Mouse (Mus musculus) left cerebral cortex, adult 18-20 months (tissue): Measurements from ENCODE around the gene Aspm. TPM values are rescaled to one million over a fixed set of nuclear protein-coding genes. Genes with fewer than 3 reads are reported as not detected.
A peak's percentile ranks its signal among the peaks of the same experiment; 100 is the strongest.
"Not testable (repeated sequence)": the region's sequence is repeated elsewhere in the genome, so short reads cannot be mapped to it uniquely, and the experiment has no call there.

Experiments used
- DNase-seq, 2 experiments: peaks; one replicate each; pipeline ENCODE4 v3.0.0; 2021 to 2022; ENCODE audit warnings: low spot score in 2 of 2, mixed read lengths in 1 of 2
- long read RNA-seq, 2 experiments: library from polyadenylated mRNA; stranded (forward); transcript quantifications; one replicate each; pipeline ENCODE4 v2.0.0; 2021
- total RNA-seq, 2 experiments: library from RNA; stranded (reverse); gene quantifications; 2 replicates each; pipeline ENCODE4 v1.2.3; 2021

Aspm gene
- under 1 TPM; 0.45 to 0.49 TPM for total RNA-seq
- long read RNA-seq, experiment 1 = 0 reads
- long read RNA-seq, experiment 2 = 0 reads

GRCm38 (mm10) chr1:139454340-139455225 lies at the start of gene Aspm:
Aspm (plus strand) TSS chr1:139454772.
- DNase-seq = peak; percentile 81 to 86

- no peak for DNase-seq
These were observed 48.8 kb upstream of the Aspm start for GRCm38 (mm10) chr1:139405766-139406165.

- no peak for DNase-seq
These were observed 46.9 kb upstream of the Aspm start for GRCm38 (mm10) chr1:139407701-139408100.

- not testable (repeated sequence) for DNase-seq
These were observed 42.2 kb upstream of the Aspm start for GRCm38 (mm10) chr1:139412365-139412764.

- DNase-seq = no peak
These were observed 41.1 kb upstream of the Aspm start for GRCm38 (mm10) chr1:139413465-139413864.

GRCm38 (mm10) chr1:139421521-139421874 lies 33.1 kb upstream of the Aspm start:
- DNase-seq = no peak

- peak; percentile 75 to 91 for DNase-seq
These were observed 32.4 kb upstream of the Aspm start, which contains the start of gene Zbtb41 for GRCm38 (mm10) chr1:139421875-139422791. Zbtb41 (plus strand) TSS chr1:139422288.

- no peak for DNase-seq
These were observed 31.6 kb upstream of the Aspm start for GRCm38 (mm10) chr1:139422941-139423340.

- DNase-seq = no peak
These were observed 30.6 kb upstream of the Aspm start for GRCm38 (mm10) chr1:139423931-139424330.

- no peak for DNase-seq
These were observed 29.6 kb upstream of the Aspm start for GRCm38 (mm10) chr1:139425006-139425405.

- DNase-seq = no peak
These were observed 16.2 kb upstream of the Aspm start for GRCm38 (mm10) chr1:139438373-139438772.

GRCm38 (mm10) chr1:139443103-139443502 lies 11.5 kb upstream of the Aspm start:
- not testable (repeated sequence) for DNase-seq

GRCm38 (mm10) chr1:139455226-139455869 lies 776 bp downstream of the Aspm start:
- no peak for DNase-seq

GRCm38 (mm10) chr1:139460807-139461206 lies 6.2 kb downstream of the Aspm start:
- DNase-seq = no peak

- DNase-seq = no peak
These were observed 11.4 kb downstream of the Aspm start for GRCm38 (mm10) chr1:139465936-139466335.

- no peak for DNase-seq
These were observed 24.3 kb downstream of the Aspm start for GRCm38 (mm10) chr1:139478898-139479297.

GRCm38 (mm10) chr1:139480246-139480645 lies 25.7 kb downstream of the Aspm start:
- DNase-seq = peak; percentile 17 to 28

GRCm38 (mm10) chr1:139481146-139481545 lies 26.6 kb downstream of the Aspm start:
- peak in 1 of 2 experiments; percentile 4 for DNase-seq

- no peak for DNase-seq
These were observed 40.1 kb downstream of the Aspm start for GRCm38 (mm10) chr1:139494630-139495029.

GRCm38 (mm10) chr1:139495408-139495807 lies 40.8 kb downstream of the Aspm start:
- DNase-seq = no peak

- DNase-seq = no peak
These were observed 41.6 kb downstream of the Aspm start for GRCm38 (mm10) chr1:139496212-139496611.
